Mouse (Mus musculus) thymus, adult 2 months (tissue): Measurements from ENCODE around the gene B3gntl1.

Experiments
- CTCF ChIP-seq: fragments of 200-500 bp; IDR thresholded peaks from 2 replicates; pipeline ENCODE4 v1.5.1; 2012; ENCODE audit warnings: mild to moderate bottlenecking, control low read depth, low read length, moderate library complexity, borderline replicate concordance; ENCODE audit not compliant: control insufficient read depth, poor library complexity, insufficient read depth; ENCODE audit errors: extremely low read depth
- POLR2A ChIP-seq: fragments of 200-500 bp; IDR thresholded peaks from 2 replicates; pipeline ENCODE4 v1.6.1; 2012; ENCODE audit warnings: mild to moderate bottlenecking, low read length, control low read depth, moderate library complexity; ENCODE audit not compliant: control insufficient read depth, poor library complexity, insufficient read depth; ENCODE audit errors: extremely low read depth

DNA sequence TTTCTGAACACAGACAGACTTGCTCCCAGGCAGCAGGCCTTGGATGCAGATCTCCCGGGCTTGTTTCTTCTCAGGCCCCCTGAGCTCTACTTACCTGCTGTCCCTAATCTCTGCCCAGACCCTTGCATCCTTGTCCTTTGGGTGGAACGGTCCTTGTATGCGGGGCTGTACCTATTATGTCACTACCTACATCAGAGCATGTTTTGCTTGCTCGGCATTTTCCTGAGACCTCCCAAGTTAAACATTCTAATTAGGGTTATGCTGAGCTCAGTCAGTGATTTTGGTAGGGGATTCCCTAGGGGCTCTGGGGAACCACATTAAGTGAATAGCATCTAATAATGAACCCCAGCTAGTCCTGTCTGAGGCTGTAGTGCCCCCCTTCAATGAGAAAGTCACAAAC lies 47.9 kb downstream of the B3gntl1 start:
- no peak for TF ChIP-seq CTCF
- TF ChIP-seq POLR2A: no peak
